Mouse (Mus musculus) midbrain, embryonic 12.5 days (tissue): Measurements from ENCODE around the gene Cabp1. TPM values are rescaled to one million over a fixed set of nuclear protein-coding genes. Genes with fewer than 3 reads are reported as not detected.
A peak's percentile ranks its signal among the peaks of the same experiment; 100 is the strongest.

ENCODE experiments used
- ATAC-seq: fragments of 200-750 bp; cut with Nextera tagmentation; 2 replicates; pipeline ENCODE4 v1.8.0; 2017; ENCODE audit warnings: low read depth, moderate TSS enrichment, moderate library complexity; ENCODE audit not compliant: low FRiP score
- H3K27ac ChIP-seq: fragments of 300-500 bp; sonication (generic); replicated peaks from 2 replicates; pipeline ENCODE4 v1.5.1; 2016; ENCODE audit warnings: mild to moderate bottlenecking
- H3K27me3 ChIP-seq: fragments of 300-500 bp; sonication (generic); 2 replicates; pipeline ENCODE4 v1.6.1; 2016; ENCODE audit warnings: mild to moderate bottlenecking
- H3K36me3 ChIP-seq: fragments of 300-500 bp; sonication (generic); 2 replicates; pipeline ENCODE4 v1.6.1; 2016
- H3K4me1 ChIP-seq: fragments of 300-500 bp; sonication (generic); 2 replicates; pipeline ENCODE4 v1.6.1; 2016
- H3K4me2 ChIP-seq: fragments of 300-500 bp; sonication (generic); replicated peaks from 2 replicates; pipeline ENCODE4 v1.6.1; 2016; ENCODE audit warnings: mild to moderate bottlenecking, moderate library complexity
- H3K4me3 ChIP-seq: fragments of 300-500 bp; sonication (generic); 2 replicates; pipeline ENCODE4 v1.5.1; 2016; ENCODE audit warnings: mild to moderate bottlenecking
- H3K9ac ChIP-seq: fragments of 300-500 bp; sonication (generic); replicated peaks from 2 replicates; pipeline ENCODE4 v1.6.1; 2016; ENCODE audit warnings: mild to moderate bottlenecking, moderate library complexity
- H3K9me3 ChIP-seq: fragments of 300-500 bp; sonication (generic); 2 replicates; pipeline ENCODE4 v1.6.1; 2016; ENCODE audit warnings: mild to moderate bottlenecking
- WGBS: fragments of 180-500 bp; shearing (Covaris S2); methylation state at CpG from one replicate; pipeline ENCODE4 v1.1.7; 2016; 5-methylcytosine and 5-hydroxymethylcytosine counted together
- polyA plus RNA-seq: library from polyadenylated mRNA; unstranded; fragments of >200 nt; fragmentation: Nextera tagmentation; extraction: Ambion mirVana; gene quantifications from 2 replicates; pipeline ENCODE4 v1.2.1, GENCODE M21; 2016

Cabp1 gene
- polyA plus RNA-seq, 1 experiment from 2014 or later, result 2.3 TPM

DNA sequence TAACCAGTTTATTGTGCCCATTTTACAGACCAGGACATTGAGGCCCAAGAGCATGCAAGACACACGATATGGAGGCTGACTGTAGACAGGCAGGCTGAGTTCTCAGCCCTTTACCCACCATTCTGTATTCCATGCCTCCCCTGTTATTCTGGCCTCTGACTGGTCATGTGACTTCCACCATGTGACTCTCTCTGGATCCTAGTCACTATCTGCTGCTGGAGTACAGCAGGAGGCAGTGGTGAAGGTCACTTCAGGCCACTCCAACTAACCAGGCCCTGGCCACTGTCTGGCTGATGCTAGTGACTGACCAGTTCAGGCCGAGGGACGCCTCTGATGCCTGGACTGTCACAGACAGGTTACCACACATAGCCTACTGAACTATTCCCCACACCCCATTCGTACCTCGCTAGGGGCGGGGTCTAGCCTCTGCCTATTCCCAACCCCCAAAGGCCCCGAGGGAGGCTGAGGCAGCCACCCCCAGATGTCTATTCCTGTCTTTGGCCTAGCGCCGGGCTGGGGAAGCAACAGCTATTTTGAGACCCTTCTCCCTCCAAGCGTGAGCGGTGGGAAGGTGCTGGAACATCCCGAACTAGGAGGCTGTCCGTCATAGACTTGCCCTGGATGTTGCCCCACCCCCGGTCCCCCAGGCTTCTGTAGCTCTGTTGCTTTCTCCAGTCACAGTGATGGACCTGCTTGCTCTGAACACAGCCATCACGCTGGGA lies 36.8 kb upstream of the Cabp1 start:
- H3K27me3 ChIP-seq, result peaks cover 51% of the 10 kb centered on the region
- H3K4me2 ChIP-seq, result no peak overlapping the region
- H3K27ac ChIP-seq, result no peak overlapping the region; the same call in 1 of the 2 replicates
- WGBS, result 52% methylated on average over 15 of the region's 15 CpGs
- H3K9ac ChIP-seq, result no peak overlapping the region
- H3K9me3 ChIP-seq, result no peaks in the 10 kb centered on the region
- no peaks in the 10 kb centered on the region for H3K36me3 ChIP-seq
- peaks cover 18% of the 10 kb centered on the region for H3K4me1 ChIP-seq
- no peak overlapping the region for H3K4me3 ChIP-seq
- no peak for ATAC-seq

DNA sequence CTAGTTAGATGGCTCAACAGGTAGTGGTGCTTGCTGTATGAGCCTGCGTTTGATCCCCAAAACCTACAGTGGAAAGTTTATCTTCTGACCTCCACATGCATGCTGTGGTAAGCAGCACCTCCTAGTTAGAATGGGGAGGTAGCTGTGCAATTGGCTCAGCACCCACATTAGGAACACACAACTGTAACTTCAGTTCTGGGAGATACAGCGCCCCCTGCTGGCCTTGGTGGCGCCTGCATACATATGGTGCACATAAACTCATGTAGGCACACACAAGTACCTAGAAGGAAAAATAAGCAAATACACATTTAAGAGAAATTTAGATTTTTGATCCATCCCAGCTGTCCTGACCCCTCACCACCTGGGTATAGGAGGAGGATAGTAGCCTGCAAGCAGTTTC lies 28.3 kb upstream of the Cabp1 start:
- no peak for ATAC-seq
- Histone ChIP-seq H3K4me2 (no peak overlapping the region), H3K4me1 (peaks cover 5% of the 10 kb centered on the region), H3K9me3 (0 out of 2 replicates have a peak, but pooled peaks cover 5% of the 10 kb centered on the region), H3K27me3 (peaks cover 17% of the 10 kb centered on the region), H3K36me3 (no peaks in the 10 kb centered on the region), H3K9ac (no peak overlapping the region), H3K27ac (no peak overlapping the region), H3K4me3 (no peak overlapping the region)
- WGBS, result 78% methylated on average over 3 of the region's 3 CpGs

DNA sequence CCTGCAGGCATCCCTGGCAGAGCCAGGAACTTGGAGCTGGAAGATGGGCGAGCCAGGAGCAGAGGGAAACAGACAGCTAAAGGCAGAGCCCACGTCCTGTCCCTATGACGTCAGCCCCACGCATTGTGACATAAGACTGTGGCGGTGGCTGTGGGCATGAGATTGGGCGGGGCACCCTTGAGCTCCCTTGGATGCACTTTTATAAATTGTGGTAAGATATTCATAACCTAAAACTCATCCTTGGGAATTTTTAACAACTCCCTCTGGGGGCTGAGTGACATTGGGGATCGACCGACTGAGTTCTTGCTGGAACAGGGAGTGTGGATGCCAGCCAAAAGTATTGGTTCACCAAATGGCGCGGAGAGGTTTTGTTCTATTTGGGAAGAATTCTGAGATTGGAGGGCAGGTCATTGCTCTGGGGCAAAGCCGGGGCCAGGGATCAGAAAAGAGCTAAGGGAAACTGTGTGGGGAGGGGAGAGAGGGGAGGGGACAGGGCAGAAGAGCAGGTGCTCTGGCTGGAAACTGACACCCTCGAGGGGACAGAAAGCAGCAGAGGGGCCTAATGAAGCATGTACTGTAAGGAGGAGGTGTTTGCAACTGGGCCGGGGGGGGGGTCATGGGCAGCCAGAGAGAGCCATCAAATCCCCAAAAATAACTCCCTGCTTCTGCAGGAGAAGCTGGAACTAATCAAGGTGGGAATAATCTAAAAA lies 26.9 kb upstream of the Cabp1 start:
- ATAC-seq, result no peak
- WGBS, result 40% methylated on average over 13 of the region's 13 CpGs
- Histone ChIP-seq H3K4me2 (no peak overlapping the region), H3K27ac (no peak overlapping the region), H3K36me3 (no peaks in the 10 kb centered on the region), H3K9me3 (0 out of 2 replicates have a peak, but pooled peaks cover 5% of the 10 kb centered on the region), H3K9ac (no peak overlapping the region), H3K27me3 (peaks cover 27% of the 10 kb centered on the region), H3K4me1 (peaks cover 5% of the 10 kb centered on the region), H3K4me3 (no peak overlapping the region)

DNA sequence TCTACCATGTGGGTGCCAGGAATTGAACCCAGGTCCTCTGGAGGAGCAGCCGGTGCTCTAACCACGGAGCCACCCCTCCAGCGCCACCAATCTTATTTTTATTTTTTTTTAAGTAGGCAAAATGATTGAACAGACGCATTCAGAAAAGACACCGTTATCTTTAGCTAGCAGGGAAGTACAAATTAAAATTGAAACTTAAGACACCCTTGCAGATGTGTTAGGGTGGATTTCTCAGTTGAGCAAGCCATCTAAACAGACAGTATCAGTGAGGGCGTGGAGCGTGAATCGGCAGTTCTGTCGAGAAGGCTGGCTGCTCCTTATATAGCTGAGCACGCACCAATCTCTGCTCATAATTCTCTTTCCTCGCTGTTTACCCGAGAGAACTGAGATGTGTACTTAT lies 23.8 kb upstream of the Cabp1 start:
- H3K4me2 ChIP-seq, result no peak overlapping the region
- no peak overlapping the region for H3K27ac ChIP-seq
- H3K4me1 ChIP-seq, result peaks cover 15% of the 10 kb centered on the region
- 94% methylated on average over 12 of the region's 12 CpGs for WGBS
- no peak for ATAC-seq
- no peaks in the 10 kb centered on the region for H3K36me3 ChIP-seq
- H3K9ac ChIP-seq, result no peak overlapping the region
- 0 out of 2 replicates have a peak, but pooled peaks cover 5% of the 10 kb centered on the region for H3K9me3 ChIP-seq
- H3K27me3 ChIP-seq, result peaks cover 44% of the 10 kb centered on the region
- no peak overlapping the region for H3K4me3 ChIP-seq

DNA sequence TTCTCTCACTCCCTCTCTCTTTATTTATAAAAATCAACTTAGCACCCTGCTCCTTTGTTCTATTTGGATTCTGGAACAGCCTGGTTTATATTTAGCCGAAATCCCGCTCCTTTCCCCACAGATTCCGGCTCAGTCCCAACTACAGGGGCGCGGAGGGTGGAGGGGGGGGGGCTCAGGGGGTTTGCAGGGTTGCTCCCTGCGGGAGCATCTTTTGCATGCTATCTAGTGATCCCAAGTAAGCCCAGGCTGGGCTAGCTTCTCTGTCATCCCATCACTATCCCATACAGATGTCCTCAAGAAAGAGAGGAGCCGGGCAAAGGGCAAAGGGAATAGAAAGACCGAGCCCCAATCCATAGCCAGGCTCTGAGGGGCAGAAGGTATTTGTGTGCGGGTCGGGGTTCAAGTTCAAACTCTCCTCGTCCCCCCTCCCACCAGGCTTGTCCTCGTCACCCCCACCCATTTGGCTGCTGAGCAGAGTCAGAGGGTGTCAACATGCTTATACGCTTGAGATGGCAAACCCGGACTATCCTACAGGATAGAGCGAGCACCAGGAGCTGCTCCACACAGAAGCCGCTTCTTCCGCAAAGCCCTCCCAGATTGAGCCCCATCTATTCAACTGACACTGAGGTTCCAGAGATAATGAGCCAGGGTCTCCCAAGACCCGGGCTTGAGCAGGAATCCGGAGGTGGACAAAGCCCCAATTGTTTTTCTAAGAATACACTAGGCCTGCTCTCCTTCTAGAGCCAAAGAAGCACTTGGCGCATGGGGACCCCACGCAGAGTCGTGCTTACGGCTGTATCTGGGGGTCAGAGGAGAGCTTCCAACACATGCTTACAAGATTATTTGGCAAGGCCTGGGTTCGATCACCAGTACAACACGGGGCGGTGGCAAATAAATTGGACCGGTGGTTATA lies 21.3 kb upstream of the Cabp1 start:
- peaks cover 10% of the 10 kb centered on the region for H3K4me1 ChIP-seq
- H3K36me3 ChIP-seq, result no peaks in the 10 kb centered on the region
- peak overlapping the region; percentile 69 for H3K4me2 ChIP-seq
- ATAC-seq, result peak; percentile 54; the same call in 1 of the 2 replicates
- H3K27ac ChIP-seq, result no peak overlapping the region
- H3K4me3 ChIP-seq, result peak overlapping the region; percentile 43
- 0 out of 2 replicates have a peak, but pooled peaks cover 5% of the 10 kb centered on the region for H3K9me3 ChIP-seq
- peak overlapping the region; percentile 65 for H3K9ac ChIP-seq
- WGBS, result 13% methylated on average over 27 of the region's 27 CpGs
- peaks cover 56% of the 10 kb centered on the region for H3K27me3 ChIP-seq

DNA sequence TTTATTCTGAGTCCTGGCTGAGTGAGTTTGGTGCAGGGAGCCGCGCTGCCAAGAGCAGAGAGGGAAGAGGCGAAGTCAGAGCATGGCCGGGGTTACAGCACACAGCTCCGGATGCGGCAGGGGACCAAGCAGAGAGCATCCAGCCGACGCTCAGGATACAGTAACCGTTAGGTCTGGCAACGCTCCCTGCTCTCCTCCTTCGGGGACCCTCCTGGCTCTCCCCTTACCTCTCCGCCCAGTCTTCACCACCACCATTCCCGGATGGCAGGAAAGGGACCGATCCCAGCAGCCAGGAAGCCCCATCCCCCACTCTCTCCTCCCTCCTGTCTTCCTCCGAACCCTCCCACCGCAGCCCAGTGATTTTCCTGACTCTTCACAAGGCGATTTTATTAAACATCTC lies 20.7 kb upstream of the Cabp1 start:
- Histone ChIP-seq H3K9me3 (0 out of 2 replicates have a peak, but pooled peaks cover 5% of the 10 kb centered on the region), H3K36me3 (no peaks in the 10 kb centered on the region), H3K9ac (peak overlapping the region; percentile 65), H3K27me3 (peaks cover 55% of the 10 kb centered on the region), H3K4me2 (peak overlapping the region; percentile 69), H3K27ac (peak overlapping the region; percentile 39; the same call in 1 of the 2 replicates), H3K4me3 (peak overlapping the region; percentile 43), H3K4me1 (peaks cover 10% of the 10 kb centered on the region)
- peak; percentile 69; the same call in 1 of the 2 replicates for ATAC-seq
- WGBS, result 0% methylated on average over 17 of the region's 17 CpGs

DNA sequence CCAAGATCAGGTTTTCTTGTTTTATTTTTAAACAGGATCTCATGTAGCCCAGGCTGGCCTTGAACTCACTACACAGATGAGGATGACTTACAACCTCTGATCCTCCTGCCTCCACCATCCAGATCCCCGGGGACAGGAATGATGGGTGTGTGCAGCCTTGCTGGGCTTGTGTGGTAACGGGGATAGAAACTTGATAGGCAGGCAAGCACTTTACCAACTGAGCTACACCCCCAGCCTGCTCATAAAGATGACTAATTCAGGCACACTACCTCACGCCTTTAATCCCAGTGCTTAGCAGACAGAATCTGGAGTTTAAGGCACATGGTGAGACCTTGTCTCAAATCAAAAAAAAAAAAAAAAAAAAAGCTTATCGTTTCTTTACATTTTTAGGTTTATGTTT lies 18.7 kb upstream of the Cabp1 start:
- Histone ChIP-seq H3K4me2 (no peak overlapping the region), H3K4me3 (no peak overlapping the region), H3K27ac (no peak overlapping the region), H3K9me3 (no peaks in the 10 kb centered on the region), H3K27me3 (peaks cover 45% of the 10 kb centered on the region), H3K36me3 (no peaks in the 10 kb centered on the region), H3K9ac (no peak overlapping the region), H3K4me1 (peaks cover 14% of the 10 kb centered on the region)
- 64% methylated on average over 4 of the region's 4 CpGs for WGBS
- no peak for ATAC-seq

DNA sequence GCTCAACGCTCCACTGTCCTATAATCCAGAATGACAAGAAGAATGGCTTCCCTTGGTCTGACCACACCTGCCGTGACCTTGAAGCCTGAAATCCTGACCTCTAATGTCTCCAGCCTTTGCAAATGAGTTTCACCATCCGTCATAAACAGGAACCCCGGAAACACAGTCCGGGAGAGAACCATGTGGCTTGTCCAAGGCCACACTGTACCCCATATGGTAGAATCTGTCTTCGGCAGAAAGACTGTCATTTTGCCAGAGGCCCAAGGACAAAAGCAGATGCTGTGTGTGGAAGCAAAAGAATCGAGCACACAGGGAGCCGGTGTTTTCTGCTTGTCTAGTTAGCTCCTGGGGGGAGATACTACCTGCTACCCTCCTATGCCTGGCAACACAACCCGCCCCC lies 18.3 kb upstream of the Cabp1 start:
- peaks cover 15% of the 10 kb centered on the region for H3K4me1 ChIP-seq
- H3K9ac ChIP-seq, result no peak overlapping the region
- ATAC-seq, result no peak
- H3K27me3 ChIP-seq, result peaks cover 46% of the 10 kb centered on the region
- 86% methylated on average over 9 of the region's 9 CpGs for WGBS
- H3K9me3 ChIP-seq, result no peaks in the 10 kb centered on the region
- no peaks in the 10 kb centered on the region for H3K36me3 ChIP-seq
- no peak overlapping the region for H3K27ac ChIP-seq
- H3K4me2 ChIP-seq, result no peak overlapping the region
- H3K4me3 ChIP-seq, result no peak overlapping the region

DNA sequence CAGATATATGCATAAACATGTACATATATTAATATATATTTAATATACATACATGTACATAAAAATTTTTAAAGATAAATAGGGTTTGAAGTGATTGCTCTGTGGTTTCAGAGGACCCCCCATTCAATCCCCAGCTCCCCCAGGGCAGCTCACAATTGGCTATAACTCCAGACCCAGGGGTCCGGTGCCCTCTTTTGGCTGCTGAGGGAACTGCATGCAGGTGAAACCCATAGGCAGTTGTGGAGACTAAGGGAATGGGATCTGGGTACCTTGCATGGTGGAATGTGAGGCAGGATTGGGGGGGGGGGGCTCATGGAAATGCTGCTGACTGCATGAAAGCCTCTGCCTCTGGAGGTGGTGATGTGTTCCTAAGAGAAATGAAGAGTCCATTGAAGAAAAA lies 16.2 kb upstream of the Cabp1 start:
- Histone ChIP-seq H3K9me3 (no peaks in the 10 kb centered on the region), H3K4me2 (no peak overlapping the region), H3K27ac (no peak overlapping the region), H3K27me3 (peaks cover 40% of the 10 kb centered on the region), H3K36me3 (no peaks in the 10 kb centered on the region), H3K4me3 (no peak overlapping the region), H3K9ac (no peak overlapping the region), H3K4me1 (peaks cover 8% of the 10 kb centered on the region; the same call in 1 of the 2 replicates)
- 7% methylated on average over 1 of the region's 1 CpGs for WGBS
- ATAC-seq, result no peak

DNA sequence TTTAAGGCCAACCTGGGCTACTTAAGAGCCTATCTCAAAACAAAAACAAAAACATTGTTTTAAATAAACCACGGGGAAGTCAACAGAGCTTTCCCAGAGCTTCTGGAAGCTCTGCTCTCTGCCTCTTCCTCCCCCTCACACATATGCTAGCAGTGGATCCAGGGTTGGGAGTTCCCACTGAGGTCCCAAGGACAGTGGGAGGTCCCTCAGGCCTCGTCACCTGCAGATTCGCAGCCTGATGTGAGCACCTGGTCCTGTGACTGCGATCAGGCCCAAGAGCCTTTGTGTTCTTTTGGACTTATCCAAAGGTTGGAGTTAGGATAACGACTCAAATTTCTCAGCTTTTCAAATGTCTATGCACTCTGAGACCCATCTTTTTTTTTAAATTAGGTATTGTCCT lies 14.4 kb upstream of the Cabp1 start:
- H3K4me2 ChIP-seq, result no peak overlapping the region
- H3K4me1 ChIP-seq, result peaks cover 20% of the 10 kb centered on the region
- no peak overlapping the region for H3K9ac ChIP-seq
- no peaks in the 10 kb centered on the region for H3K36me3 ChIP-seq
- no peaks in the 10 kb centered on the region for H3K9me3 ChIP-seq
- peaks cover 37% of the 10 kb centered on the region for H3K27me3 ChIP-seq
- no peak for ATAC-seq
- 65% methylated on average over 5 of the region's 5 CpGs for WGBS
- no peak overlapping the region for H3K27ac ChIP-seq
- H3K4me3 ChIP-seq, result no peak overlapping the region

DNA sequence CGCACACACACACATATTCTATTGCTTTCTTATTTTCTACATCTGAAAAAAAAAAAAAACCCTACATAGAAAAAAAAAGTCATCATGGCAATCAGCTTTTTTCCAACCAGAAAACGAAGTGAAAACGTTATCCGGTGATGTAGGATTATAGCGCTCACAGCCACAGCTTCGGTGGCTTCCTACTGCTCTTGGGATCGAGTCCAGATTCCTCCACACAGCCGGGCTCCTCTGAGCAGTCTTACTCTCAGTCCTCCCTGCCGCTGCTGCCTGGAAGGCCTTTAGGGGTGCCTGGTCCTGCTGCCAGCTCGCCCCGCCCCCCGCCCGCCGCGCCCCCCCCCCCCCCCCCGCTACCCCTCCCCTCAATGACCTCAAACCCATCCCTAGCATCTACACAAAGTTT lies 13.7 kb upstream of the Cabp1 start:
- no peak overlapping the region for H3K27ac ChIP-seq
- no peak overlapping the region for H3K4me2 ChIP-seq
- peaks cover 20% of the 10 kb centered on the region for H3K4me1 ChIP-seq
- H3K9me3 ChIP-seq, result no peaks in the 10 kb centered on the region
- H3K4me3 ChIP-seq, result no peak overlapping the region
- WGBS, result 18% methylated on average over 9 of the region's 16 CpGs
- no peaks in the 10 kb centered on the region for H3K36me3 ChIP-seq
- no peak for ATAC-seq
- no peak overlapping the region for H3K9ac ChIP-seq
- H3K27me3 ChIP-seq, result peaks cover 38% of the 10 kb centered on the region
